Mouse (Mus musculus): ENCODE data around the gene Dyrk1b. TPM values are rescaled to one million over a fixed set of nuclear protein-coding genes. Genes with fewer than 3 reads are reported as not detected.

The Dyrk1b gene
- total and polyA plus RNA-seq, 3 experiments: 7.3 to 43.3 (median 17.5) TPM

- Histone ChIP-seq H3K4me3 (ENCODE audit: low read depth, low read length) (no peak overlapping the region), H3K4me1 (ENCODE audit: insufficient read depth, low read depth, low read length) (no peaks in the 10 kb centered on the region), H3K9me3 (replicated peaks) (no peaks in the 10 kb centered on the region), H3K27me3 (ENCODE audit: insufficient read depth, low read length) (peaks cover 26% of the 10 kb centered on the region), H3K36me3 (replicated peaks) (no peaks in the 10 kb centered on the region)
- no peak for ATAC-seq (ENCODE audit: extremely low read depth, insufficient number of reproducible peaks, low FRiP score, poor library complexity, severe bottlenecking)
- TF ChIP-seq TAL1 (conservative IDR thresholded peaks at IDR 0.05; ENCODE audit: low read depth, low read length): no peak
- no peak for TF ChIP-seq GATA2 (IDR thresholded peaks at IDR 0.05; ENCODE audit: borderline replicate concordance, low read depth, low read length)
- no peak for TF ChIP-seq CTCF (IDR thresholded peaks at IDR 0.05; ENCODE audit: low read depth, low read length)
- no peak for TF ChIP-seq POLR2AphosphoS5 (IDR thresholded peaks at IDR 0.05; ENCODE audit: insufficient replicate concordance, low read depth, low read length)
- TF ChIP-seq GATA1 (IDR thresholded peaks at IDR 0.05; ENCODE audit: borderline replicate concordance, low read length): no peak
- DNase-seq (ENCODE audit: low spot score): no peak
Measured at GRCm38 (mm10) chr7:28159893-28160292, 19.4 kb upstream of the Dyrk1b start.

- TF ChIP-seq GATA2 (IDR thresholded peaks at IDR 0.05; ENCODE audit: borderline replicate concordance, low read depth, low read length): no peak
- TF ChIP-seq GATA1 (IDR thresholded peaks at IDR 0.05; ENCODE audit: borderline replicate concordance, low read length): no peak
- TF ChIP-seq CTCF (IDR thresholded peaks at IDR 0.05; ENCODE audit: low read depth, low read length): no peak
- no peak for TF ChIP-seq TAL1 (conservative IDR thresholded peaks at IDR 0.05; ENCODE audit: low read depth, low read length)
- TF ChIP-seq POLR2AphosphoS5 (IDR thresholded peaks at IDR 0.05; ENCODE audit: insufficient replicate concordance, low read depth, low read length): no peak
- peaks cover 8% of the 10 kb centered on the region for H3K9me3 ChIP-seq (replicated peaks)
- DNase-seq (ENCODE audit: low spot score): no peak
- no peak overlapping the region for H3K4me3 ChIP-seq (ENCODE audit: low read depth, low read length)
- H3K27me3 ChIP-seq (ENCODE audit: insufficient read depth, low read length): peaks cover 23% of the 10 kb centered on the region
- no peaks in the 10 kb centered on the region for H3K36me3 ChIP-seq (replicated peaks)
- ATAC-seq (ENCODE audit: extremely low read depth, insufficient number of reproducible peaks, low FRiP score, poor library complexity, severe bottlenecking): no peak
- no peaks in the 10 kb centered on the region for H3K4me1 ChIP-seq (ENCODE audit: insufficient read depth, low read depth, low read length)
Measured at GRCm38 (mm10) chr7:28161163-28161749, 18.0 kb upstream of the Dyrk1b start.

- peaks cover 8% of the 10 kb centered on the region for H3K9me3 ChIP-seq (replicated peaks)
- H3K4me3 ChIP-seq (ENCODE audit: low read depth, low read length): no peak overlapping the region
- DNase-seq (ENCODE audit: low spot score) (no peak), ATAC-seq (ENCODE audit: extremely low read depth, insufficient number of reproducible peaks, low FRiP score, poor library complexity, severe bottlenecking) (no peak)
- H3K36me3 ChIP-seq (replicated peaks): peaks cover 7% of the 10 kb centered on the region
- TF ChIP-seq POLR2AphosphoS5 (IDR thresholded peaks at IDR 0.05; ENCODE audit: insufficient replicate concordance, low read depth, low read length) (no peak), CTCF (IDR thresholded peaks at IDR 0.05; ENCODE audit: low read depth, low read length) (no peak), GATA2 (IDR thresholded peaks at IDR 0.05; ENCODE audit: borderline replicate concordance, low read depth, low read length) (no peak), GATA1 (IDR thresholded peaks at IDR 0.05; ENCODE audit: borderline replicate concordance, low read length) (no peak), TAL1 (conservative IDR thresholded peaks at IDR 0.05; ENCODE audit: low read depth, low read length) (no peak)
- peaks cover 5% of the 10 kb centered on the region; the same call in 1 of the 2 replicates for H3K27me3 ChIP-seq (ENCODE audit: insufficient read depth, low read length)
- H3K4me1 ChIP-seq (ENCODE audit: insufficient read depth, low read depth, low read length): peaks cover 14% of the 10 kb centered on the region
Measured at GRCm38 (mm10) chr7:28165406-28165805, 13.9 kb upstream of the Dyrk1b start.

GRCm38 (mm10) chr7:28168320-28169115 lies 10.8 kb upstream of the Dyrk1b start:
- H3K4me3 ChIP-seq (ENCODE audit: low read depth, low read length): peak overlapping the region; percentile 86
- ATAC-seq (ENCODE audit: extremely low read depth, insufficient number of reproducible peaks, low FRiP score, poor library complexity, severe bottlenecking): no peak
- H3K4me1 ChIP-seq (ENCODE audit: insufficient read depth, low read depth, low read length): peaks cover 43% of the 10 kb centered on the region
- peaks cover 30% of the 10 kb centered on the region for H3K36me3 ChIP-seq (replicated peaks)
- peak; percentile 81 for DNase-seq (ENCODE audit: low spot score)
- H3K27me3 ChIP-seq (ENCODE audit: insufficient read depth, low read length): no peaks in the 10 kb centered on the region
- TF ChIP-seq GATA2 (IDR thresholded peaks at IDR 0.05; ENCODE audit: borderline replicate concordance, low read depth, low read length): no peak
- no peak for TF ChIP-seq TAL1 (conservative IDR thresholded peaks at IDR 0.05; ENCODE audit: low read depth, low read length)
- no peak for TF ChIP-seq POLR2AphosphoS5 (IDR thresholded peaks at IDR 0.05; ENCODE audit: insufficient replicate concordance, low read depth, low read length)
- peak; percentile 82 for TF ChIP-seq CTCF (IDR thresholded peaks at IDR 0.05; ENCODE audit: low read depth, low read length)
- no peak for TF ChIP-seq GATA1 (IDR thresholded peaks at IDR 0.05; ENCODE audit: borderline replicate concordance, low read length)
- peaks cover 8% of the 10 kb centered on the region for H3K9me3 ChIP-seq (replicated peaks)

- peaks cover 42% of the 10 kb centered on the region for H3K36me3 ChIP-seq (replicated peaks)
- H3K9me3 ChIP-seq (replicated peaks): peaks cover 8% of the 10 kb centered on the region
- no peaks in the 10 kb centered on the region for H3K27me3 ChIP-seq (ENCODE audit: insufficient read depth, low read length)
- peak; percentile 90 for DNase-seq (ENCODE audit: low spot score)
- no peak for TF ChIP-seq POLR2AphosphoS5 (IDR thresholded peaks at IDR 0.05; ENCODE audit: insufficient replicate concordance, low read depth, low read length)
- TF ChIP-seq CTCF (IDR thresholded peaks at IDR 0.05; ENCODE audit: low read depth, low read length): no peak
- TF ChIP-seq GATA1 (IDR thresholded peaks at IDR 0.05; ENCODE audit: borderline replicate concordance, low read length): no peak
- no peak for TF ChIP-seq GATA2 (IDR thresholded peaks at IDR 0.05; ENCODE audit: borderline replicate concordance, low read depth, low read length)
- no peak for TF ChIP-seq TAL1 (conservative IDR thresholded peaks at IDR 0.05; ENCODE audit: low read depth, low read length)
- peaks cover 54% of the 10 kb centered on the region for H3K4me1 ChIP-seq (ENCODE audit: insufficient read depth, low read depth, low read length)
- ATAC-seq (ENCODE audit: extremely low read depth, insufficient number of reproducible peaks, low FRiP score, poor library complexity, severe bottlenecking): peak; percentile 67
- H3K4me3 ChIP-seq (ENCODE audit: low read depth, low read length): peak within 1 kb of the TSS; percentile 86
Measured at GRCm38 (mm10) chr7:28169489-28170422, 9.5 kb upstream of the Dyrk1b start, which contains the start of gene Fbl. Gene Fbl (plus strand): TSS chr7:28169710.
